Mouse (Mus musculus) left cerebral cortex, postnatal 4 days (tissue): ENCODE data around the gene Atp6v1e2. TPM values are rescaled to one million over a fixed set of nuclear protein-coding genes. Genes with fewer than 3 reads are reported as not detected.

ENCODE experiments used
- DNase-seq: peaks from one replicate; pipeline ENCODE4 v3.0.0-alpha.2; 2022
- intact Hi-C: fragments of 180-260 bp; cut with DNase I; formaldehyde crosslinking; loops from one replicate; pipeline ENCODE4 v1.15.1; 2025
- total RNA-seq, 2 experiments: library from RNA; stranded (reverse); gene quantifications; 2 replicates each; pipeline ENCODE4 v1.2.3; 2021

Atp6v1e2 gene
- total RNA-seq, 2 experiments from 2014 or later, result not detected

DNA sequence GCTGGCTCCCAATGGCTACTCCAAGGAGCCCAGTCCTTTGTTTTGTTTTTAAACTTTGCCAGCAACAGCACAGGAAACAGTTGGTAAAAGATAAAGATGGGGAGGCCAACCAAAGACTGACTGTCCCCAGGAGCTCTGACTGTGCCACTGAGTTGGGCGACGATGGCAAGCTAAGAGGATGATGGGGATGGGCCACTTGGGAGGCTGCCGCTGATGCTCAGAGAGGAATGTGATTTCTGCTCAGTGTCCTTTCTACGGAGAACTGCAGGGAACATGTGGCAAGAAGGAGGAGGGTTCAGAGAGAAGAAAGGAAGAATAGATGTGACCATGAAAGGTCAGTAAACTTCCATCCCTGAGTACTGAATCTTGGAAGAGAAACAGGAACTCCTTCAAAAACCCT lies 52.5 kb downstream of the Atp6v1e2 start:
- DNase-seq, result no peak
- intact Hi-C loops, result loop anchor here (10.0 kb wide), 1 partner anchor 360 kb away; no protein-coding TSS in a partner anchor

Other genes starting within 250 kb of the Atp6v1e2 start
- gene Epas1, start 194.2 kb downstream of the Atp6v1e2 start, total RNA-seq, result 10 to 100 TPM; 44.1 to 45.6 TPM
- not detected for gene Tmem247, start 30.5 kb downstream of the Atp6v1e2 start, total RNA-seq
- 10 to 100 TPM; 26.3 to 30.1 TPM for gene Rhoq, start 15.2 kb upstream of the Atp6v1e2 start, total RNA-seq
- gene Pigf, start 77.5 kb upstream of the Atp6v1e2 start, total RNA-seq, result 10 to 100 TPM; 17.3 to 18.0 TPM
- gene Cript, start 77.7 kb upstream of the Atp6v1e2 start, total RNA-seq, result 10 to 100 TPM; 65.7 to 68.1 TPM
- gene Socs5, start 159.8 kb upstream of the Atp6v1e2 start, total RNA-seq, result 10 to 100 TPM; 47.1 to 48.2 TPM